Mouse (Mus musculus) right cerebral cortex, adult 18-20 months (tissue): ENCODE data around the gene Lrr1.
"Not testable (repeated sequence)": the region's sequence is repeated elsewhere in the genome, so short reads cannot be mapped to it uniquely, and the experiment has no call there.

ENCODE experiments used
- DNase-seq: peaks from one replicate; pipeline ENCODE4 v3.0.0; 2022; ENCODE audit warnings: mixed read lengths

The Lrr1 gene

GRCm38 (mm10) chr12:69168461-69169106, at the start of gene Lrr1:
TSS of gene Lrr1 (plus strand) at chr12:69168814.
- peak; percentile 77 for DNase-seq

- DNase-seq: no peak
Observed at GRCm38 (mm10) chr12:69119908-69120307, 48.7 kb upstream of the Lrr1 start.

DNA sequence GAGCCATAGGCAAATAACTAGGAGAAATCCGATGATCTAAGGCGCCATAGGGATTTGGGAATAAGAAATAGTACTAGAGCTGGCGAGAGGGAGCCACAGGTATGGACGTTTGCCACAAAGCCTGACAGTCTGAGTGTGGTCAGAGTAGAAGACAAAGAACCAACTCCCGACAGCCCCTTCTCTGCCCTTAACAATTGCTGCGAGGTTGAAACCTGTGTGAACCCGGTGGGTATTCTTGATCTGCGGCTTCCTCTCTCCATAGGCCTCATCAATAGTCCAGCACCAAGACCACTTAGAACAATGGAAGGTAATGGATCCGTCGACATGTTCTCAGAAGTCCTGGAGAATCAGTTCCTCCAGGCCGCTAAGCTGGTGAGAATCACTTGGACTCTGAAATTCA, 45.8 kb upstream of the Lrr1 start:
- DNase-seq: no peak

DNA sequence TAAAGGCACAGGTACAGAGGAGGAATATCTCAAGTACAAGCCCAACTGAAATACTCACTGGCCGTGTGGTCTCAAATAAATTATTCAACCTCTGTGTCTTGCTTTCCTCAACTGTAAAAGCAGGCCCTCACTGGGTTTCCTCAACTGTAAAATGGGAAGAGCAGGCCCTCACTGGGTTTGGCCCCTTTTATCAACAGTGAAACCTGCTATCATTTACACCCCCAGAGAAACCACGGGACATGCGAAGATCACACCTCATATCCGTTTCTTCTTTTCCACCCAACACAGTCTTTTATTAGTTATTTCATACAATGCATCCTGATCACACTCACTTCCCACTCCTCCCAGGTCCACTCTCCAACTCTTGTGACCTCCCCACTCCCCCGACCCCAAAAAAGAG, 43.5 kb upstream of the Lrr1 start:
- no peak for DNase-seq

DNA sequence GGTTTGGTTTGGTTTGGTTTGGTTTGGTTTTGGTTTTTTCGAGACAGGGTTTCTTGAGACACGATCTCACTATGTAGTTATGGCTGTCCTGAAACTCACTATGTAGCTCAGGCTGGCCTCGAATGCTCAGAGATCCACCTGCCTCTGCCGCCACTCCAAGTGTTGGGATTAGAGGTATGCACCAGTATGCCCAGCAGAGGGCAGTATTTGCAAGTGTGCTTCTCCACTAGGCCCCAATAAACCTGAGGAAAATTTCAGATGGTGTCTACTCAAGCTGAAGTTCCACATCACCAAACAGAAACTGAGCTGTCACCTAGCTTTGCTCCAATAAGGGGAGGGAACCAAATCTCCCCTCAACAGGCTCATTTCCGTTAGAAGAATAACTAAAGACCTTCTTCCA, 41.4 kb upstream of the Lrr1 start:
- no peak for DNase-seq

GRCm38 (mm10) chr12:69127626-69128025, 41.0 kb upstream of the Lrr1 start:
- no peak for DNase-seq

- DNase-seq: no peak
Observed at GRCm38 (mm10) chr12:69129634-69130310, 38.8 kb upstream of the Lrr1 start.

DNA sequence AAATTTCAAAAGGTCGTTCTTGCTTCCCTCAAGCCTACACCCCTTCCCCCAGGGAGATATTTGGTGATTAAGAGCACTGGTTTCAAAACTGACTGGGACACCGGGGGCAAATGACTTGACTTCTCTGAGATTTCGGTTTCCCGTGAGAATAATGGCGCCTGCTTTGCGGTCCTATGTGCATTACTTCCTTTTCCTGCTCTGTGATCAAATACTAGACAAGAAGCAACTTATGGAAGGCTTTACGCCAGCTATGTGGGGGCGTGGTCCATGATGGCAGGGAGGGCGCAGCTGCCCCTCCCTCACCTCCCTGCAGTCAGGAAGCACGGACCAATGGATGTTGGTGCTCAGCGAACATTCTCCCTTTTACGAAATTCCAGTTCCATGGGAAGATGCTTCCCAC, 38.1 kb upstream of the Lrr1 start:
- no peak for DNase-seq

- DNase-seq: no peak
Observed at GRCm38 (mm10) chr12:69131267-69131666, 37.3 kb upstream of the Lrr1 start.

DNA sequence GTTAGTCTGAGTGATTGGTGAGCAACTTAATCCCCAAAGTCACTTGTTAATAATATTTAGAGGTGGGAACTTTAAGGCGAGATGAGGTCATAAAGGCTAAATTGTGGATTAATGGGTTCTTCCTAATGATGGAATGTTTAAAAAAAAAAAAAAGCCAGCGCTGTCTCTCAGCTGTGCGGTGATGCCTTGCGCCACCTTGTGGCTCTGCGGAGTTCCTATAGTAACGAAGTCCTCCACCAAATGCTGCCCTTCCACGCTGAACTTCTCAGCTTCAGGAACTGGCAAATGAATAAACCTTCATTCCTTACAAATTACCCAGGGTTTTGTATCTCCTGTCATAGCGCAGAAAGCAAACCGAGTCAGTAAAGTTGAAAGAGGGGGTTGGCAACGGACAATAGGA, 36.6 kb upstream of the Lrr1 start:
- peak; percentile 33 for DNase-seq

DNA sequence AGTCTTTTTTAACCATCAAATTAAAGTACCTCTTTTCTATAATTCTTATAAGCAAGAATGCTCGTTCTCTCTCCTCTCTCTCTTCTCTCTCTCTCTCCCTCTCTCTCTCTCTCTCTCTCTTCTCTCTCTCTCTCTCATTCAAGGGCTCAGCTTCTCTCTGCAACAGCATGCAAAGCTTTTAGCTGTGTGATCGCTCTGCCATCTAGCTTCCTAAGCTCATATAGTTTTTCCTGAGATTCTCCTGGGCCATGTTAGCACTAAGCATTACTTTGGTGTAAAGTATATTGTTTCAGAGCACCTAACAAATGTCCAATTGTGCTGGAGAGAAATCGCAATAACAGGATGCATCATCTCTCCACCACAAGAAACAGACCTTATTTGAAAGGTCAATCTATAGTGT, 29.4 kb upstream of the Lrr1 start:
- DNase-seq: no peak

DNA sequence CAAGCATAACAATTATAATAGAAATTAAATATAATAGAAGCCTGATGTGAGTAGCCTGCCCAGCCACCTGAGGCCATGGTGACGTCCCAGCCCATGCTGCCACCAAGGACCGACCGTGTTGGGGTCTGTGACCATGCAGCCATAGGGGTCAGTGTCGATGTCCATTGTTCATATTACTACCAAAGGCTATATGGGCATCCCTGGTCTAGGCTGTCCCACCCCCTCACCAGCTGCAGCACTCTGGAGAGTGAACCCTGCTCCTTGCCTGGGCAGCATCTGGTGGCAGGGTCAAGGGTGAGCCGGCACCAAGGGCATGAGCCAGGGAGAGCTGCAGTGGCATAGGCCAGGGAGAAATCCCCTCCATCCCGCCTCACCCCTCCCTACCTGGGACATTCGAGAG, 28.8 kb upstream of the Lrr1 start:
- no peak for DNase-seq

GRCm38 (mm10) chr12:69143460-69143859, 25.2 kb upstream of the Lrr1 start:
- no peak for DNase-seq

- DNase-seq: no peak
Observed at GRCm38 (mm10) chr12:69147166-69147735, 21.4 kb upstream of the Lrr1 start.

DNA sequence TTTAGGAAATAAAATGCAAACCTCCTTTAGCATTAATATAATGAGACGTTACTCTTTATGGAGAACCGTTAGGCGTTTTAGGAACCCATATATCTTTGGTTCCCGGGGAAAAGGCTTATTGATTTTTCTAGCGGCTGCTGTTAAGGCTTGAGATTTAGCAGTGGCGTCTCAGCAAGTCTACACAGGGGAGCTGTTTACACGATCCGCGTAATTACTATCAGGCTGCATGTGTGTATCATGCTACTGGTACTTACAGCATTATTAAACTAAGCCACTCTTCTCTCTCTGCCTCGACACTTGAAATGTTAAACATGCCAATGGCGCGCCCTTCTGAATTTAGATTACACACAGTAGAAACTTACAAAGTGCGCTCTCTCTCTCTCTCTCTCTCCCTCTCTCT, 18.6 kb upstream of the Lrr1 start:
- DNase-seq: no peak

GRCm38 (mm10) chr12:69155923-69156322, 12.7 kb upstream of the Lrr1 start:
- no peak for DNase-seq

GRCm38 (mm10) chr12:69156436-69156835, 12.2 kb upstream of the Lrr1 start:
- no peak for DNase-seq

DNA sequence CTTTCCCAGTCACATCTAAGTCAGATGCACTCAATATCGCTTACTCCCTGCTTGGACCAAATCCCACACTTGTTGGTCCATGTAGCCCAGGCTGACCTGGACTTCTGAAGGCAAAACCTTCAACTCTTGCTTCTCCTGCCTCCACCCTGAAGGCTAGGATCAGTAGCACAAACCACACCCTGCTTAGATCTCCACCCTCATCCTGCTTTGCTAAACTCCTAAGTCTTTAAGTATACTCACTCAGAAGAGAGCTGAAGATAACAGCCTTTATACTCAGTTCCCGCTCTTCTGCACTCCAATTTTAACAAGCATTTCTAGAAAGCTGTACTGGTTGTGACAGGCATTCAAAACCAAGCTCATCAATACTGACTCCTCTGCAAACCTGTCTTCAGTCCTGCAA, 11.5 kb upstream of the Lrr1 start:
- no peak for DNase-seq

- DNase-seq: no peak
Observed at GRCm38 (mm10) chr12:69158366-69158764, 10.2 kb upstream of the Lrr1 start.

DNA sequence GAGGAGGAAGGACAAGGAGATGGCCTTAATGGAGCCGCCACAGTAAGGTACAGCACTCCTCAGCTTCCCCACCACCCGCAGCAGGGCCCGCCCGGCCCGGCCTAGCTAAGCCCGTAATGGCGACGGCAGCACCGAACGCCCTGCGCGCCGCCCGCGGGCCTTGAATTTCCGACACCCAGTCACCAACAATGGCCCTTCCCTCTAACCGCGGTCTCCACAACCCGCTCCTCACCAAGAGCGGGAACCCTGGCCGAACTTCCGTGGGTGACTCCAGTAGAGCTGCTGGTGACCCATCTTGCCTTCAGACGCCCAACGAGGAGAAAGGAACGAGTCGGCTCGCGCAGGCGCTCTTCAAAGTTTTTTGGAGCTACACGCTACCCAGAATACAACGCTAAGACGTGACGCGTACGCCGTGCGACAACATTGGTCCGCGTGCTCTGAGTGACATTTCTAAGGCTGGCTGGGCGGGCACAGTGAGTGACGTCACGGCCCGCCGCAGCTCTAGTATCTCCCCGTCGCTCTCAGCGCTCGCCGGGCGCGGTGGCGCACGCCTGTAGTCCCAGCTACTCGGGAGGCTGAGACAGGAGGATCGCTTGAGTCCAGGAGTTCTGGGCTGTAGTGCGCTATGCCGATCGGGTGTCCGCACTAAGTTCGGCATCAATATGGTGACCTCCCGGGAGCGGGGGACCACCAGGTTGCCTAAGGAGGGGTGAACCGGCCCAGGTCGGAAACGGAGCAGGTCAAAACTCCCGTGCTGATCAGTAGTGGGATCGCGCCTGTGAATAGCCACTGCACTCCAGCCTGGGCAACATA, 9.6 kb upstream of the Lrr1 start, which contains the start of gene Rps29:
Gene Rps29 (minus strand): TSS at position 422 of the 813 bp plus-strand sequence.
- peak; percentile 98 for DNase-seq

- DNase-seq: no peak
Observed at GRCm38 (mm10) chr12:69159578-69159940, 9.1 kb upstream of the Lrr1 start.

DNA sequence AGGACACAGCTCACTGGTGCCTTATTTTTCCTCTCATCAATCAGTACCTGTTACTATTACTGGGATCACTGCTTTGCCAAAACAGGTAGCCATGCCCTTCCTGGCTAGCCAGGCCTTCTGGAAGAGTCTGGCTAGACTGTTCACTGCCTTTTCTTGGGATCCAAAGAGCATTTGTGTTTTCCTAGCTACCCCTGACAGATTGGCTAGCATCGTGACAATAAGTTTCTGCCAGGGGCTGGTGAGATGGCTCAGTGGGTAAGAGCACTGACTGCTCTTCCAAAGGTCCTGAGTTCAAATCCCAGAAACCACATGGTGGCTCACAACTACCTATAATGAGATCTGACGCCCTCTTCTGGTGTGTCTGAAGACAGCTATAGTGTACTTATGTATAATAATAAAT, 7.9 kb upstream of the Lrr1 start:
- DNase-seq: not testable (repeated sequence)

GRCm38 (mm10) chr12:69163586-69163985, 5.0 kb upstream of the Lrr1 start:
- DNase-seq: not testable (repeated sequence)

DNA sequence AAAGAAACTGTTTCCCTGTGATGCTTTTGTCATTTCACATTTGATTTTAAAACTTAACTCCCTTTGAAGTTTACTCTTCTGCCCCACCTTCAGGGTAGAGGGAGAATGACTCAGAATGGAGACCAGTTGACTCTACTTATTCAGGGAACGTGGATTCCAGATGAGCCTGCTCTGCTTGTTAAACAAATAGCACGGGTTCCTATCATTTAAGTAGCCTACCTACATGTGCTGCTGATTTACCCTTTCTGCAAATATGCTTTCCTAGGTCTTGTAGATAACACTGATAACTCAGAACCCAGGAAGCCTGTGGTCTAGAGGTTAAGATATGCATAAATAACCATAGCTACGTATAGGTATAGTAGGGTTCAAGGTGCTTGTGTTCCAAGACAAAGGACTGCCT, 3.7 kb upstream of the Lrr1 start:
- DNase-seq: no peak
